Mouse (Mus musculus) hindbrain, embryonic 11.5 days (tissue): ENCODE measurements around the gene Adgrf5. TPM values are rescaled to one million over a fixed set of nuclear protein-coding genes. Genes with fewer than 3 reads are reported as not detected.
A peak's percentile ranks its signal among the peaks of the same experiment; 100 is the strongest.

Experiments used
- ATAC-seq: fragments of 200-750 bp; cut with Nextera tagmentation; 2 replicates; pipeline ENCODE4 v1.8.0; 2017; ENCODE audit warnings: mild to moderate bottlenecking, moderate TSS enrichment, moderate library complexity; ENCODE audit not compliant: low FRiP score
- DNase-seq: peaks from one replicate; pipeline ENCODE4 v3.0.0-alpha.2; 2015; ENCODE audit warnings: low spot score
- H3K27ac ChIP-seq: fragments of 300-500 bp; sonication (generic); 2 replicates; pipeline ENCODE4 v1.5.1; 2014; ENCODE audit warnings: mild to moderate bottlenecking, low read depth, low read length
- H3K27me3 ChIP-seq: fragments of 300-500 bp; sonication (generic); 2 replicates; pipeline ENCODE4 v1.6.1; 2014; ENCODE audit warnings: mild to moderate bottlenecking, low read length, moderate library complexity, mixed read lengths; ENCODE audit not compliant: control insufficient read depth, insufficient read depth
- H3K36me3 ChIP-seq: fragments of 300-500 bp; sonication (generic); 2 replicates; pipeline ENCODE4 v1.6.1; 2014; ENCODE audit warnings: mild to moderate bottlenecking, low read length, moderate library complexity, mixed read lengths; ENCODE audit not compliant: control insufficient read depth, insufficient read depth
- H3K4me1 ChIP-seq: fragments of 300-500 bp; sonication (generic); replicated peaks from 2 replicates; pipeline ENCODE4 v1.6.1; 2014; ENCODE audit warnings: low read length, mixed read lengths; ENCODE audit not compliant: control insufficient read depth, insufficient read depth
- H3K4me2 ChIP-seq: fragments of 300-500 bp; sonication (generic); replicated peaks from 2 replicates; pipeline ENCODE4 v1.6.1; 2014; ENCODE audit warnings: mild to moderate bottlenecking, low read depth, low read length
- H3K4me3 ChIP-seq: fragments of 300-500 bp; sonication (generic); 2 replicates; pipeline ENCODE4 v1.5.1; 2014; ENCODE audit warnings: low read depth, low read length
- H3K9ac ChIP-seq: fragments of 300-500 bp; sonication (generic); 2 replicates; pipeline ENCODE4 v1.6.1; 2014; ENCODE audit warnings: low read depth, low read length
- H3K9me3 ChIP-seq: fragments of 300-500 bp; sonication (generic); 2 replicates; pipeline ENCODE4 v1.6.1; 2016; ENCODE audit warnings: low read length; ENCODE audit not compliant: control insufficient read depth
- WGBS: fragments of 180-500 bp; shearing (Covaris S2); extraction: QIAGEN DNeasy Blood & Tissue Kit; methylation state at CpG from one replicate; pipeline ENCODE4 v1.1.7; 2014; 5-methylcytosine and 5-hydroxymethylcytosine counted together
- polyA plus RNA-seq: library from polyadenylated mRNA; unstranded; fragments of >200 nt; fragmentation: Nextera tagmentation; extraction: Ambion mirVana; gene quantifications from 2 replicates; pipeline ENCODE4 v1.2.1, GENCODE M21; 2014

The Adgrf5 gene
- polyA plus RNA-seq, 1 experiment from 2014 or later, result 6.8 TPM

DNA sequence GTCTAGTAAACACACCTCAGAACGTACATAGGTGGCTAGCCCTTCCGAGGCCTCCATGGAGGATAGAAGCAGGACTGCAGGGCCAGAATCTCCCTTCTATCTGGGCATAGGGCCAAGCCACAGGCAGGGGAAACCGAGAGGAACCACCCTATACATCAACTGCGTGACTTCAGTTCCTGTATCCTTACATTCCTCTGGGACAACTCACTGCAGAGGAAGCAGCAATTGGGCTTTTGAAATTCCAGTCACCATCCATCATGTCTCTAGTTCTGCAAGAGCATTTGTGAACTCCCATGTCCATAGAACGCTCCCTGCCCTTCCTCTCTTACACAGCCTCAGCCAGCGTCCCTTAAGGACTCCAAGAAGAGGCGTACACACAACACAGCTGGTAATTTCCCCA is 47.3 kb downstream of the Adgrf5 start:
- ATAC-seq (no peak), DNase-seq (no peak)
- no peak overlapping the region for H3K4me3 ChIP-seq
- no peaks in the 10 kb centered on the region for H3K27me3 ChIP-seq
- H3K27ac ChIP-seq, result no peak overlapping the region
- WGBS, result 87% methylated on average over 7 of the region's 7 CpGs
- H3K9me3 ChIP-seq, result no peaks in the 10 kb centered on the region
- no peaks in the 10 kb centered on the region for H3K4me1 ChIP-seq
- H3K4me2 ChIP-seq, result no peak overlapping the region
- no peaks in the 10 kb centered on the region for H3K36me3 ChIP-seq
- no peak overlapping the region for H3K9ac ChIP-seq

DNA sequence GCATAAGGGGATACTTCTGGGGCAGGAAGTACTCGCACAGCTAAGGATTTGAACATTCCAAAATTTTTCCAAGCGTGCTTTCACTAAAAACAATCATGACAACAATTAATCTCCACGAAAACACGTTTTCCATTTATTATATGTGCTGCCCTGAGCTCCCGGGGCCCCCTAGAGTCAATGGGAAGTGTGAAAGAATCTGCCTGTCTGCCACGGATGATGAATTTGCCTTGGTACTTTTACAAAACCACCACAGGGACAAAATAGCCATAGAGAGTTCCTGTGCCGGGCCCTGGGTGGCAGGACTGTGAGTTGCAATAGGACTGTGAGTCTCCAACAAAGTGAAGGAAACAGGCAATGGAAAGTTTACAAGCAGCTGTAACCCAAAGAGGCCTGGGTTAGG is 52.9 kb downstream of the Adgrf5 start:
- no peaks in the 10 kb centered on the region for H3K4me1 ChIP-seq
- H3K36me3 ChIP-seq, result no peaks in the 10 kb centered on the region
- WGBS, result 63% methylated on average over 7 of the region's 7 CpGs
- no peak overlapping the region for H3K27ac ChIP-seq
- H3K9ac ChIP-seq, result no peak overlapping the region
- H3K4me3 ChIP-seq, result no peak overlapping the region
- ATAC-seq (no peak), DNase-seq (no peak)
- H3K4me2 ChIP-seq, result no peak overlapping the region
- H3K27me3 ChIP-seq, result no peaks in the 10 kb centered on the region
- no peaks in the 10 kb centered on the region for H3K9me3 ChIP-seq

DNA sequence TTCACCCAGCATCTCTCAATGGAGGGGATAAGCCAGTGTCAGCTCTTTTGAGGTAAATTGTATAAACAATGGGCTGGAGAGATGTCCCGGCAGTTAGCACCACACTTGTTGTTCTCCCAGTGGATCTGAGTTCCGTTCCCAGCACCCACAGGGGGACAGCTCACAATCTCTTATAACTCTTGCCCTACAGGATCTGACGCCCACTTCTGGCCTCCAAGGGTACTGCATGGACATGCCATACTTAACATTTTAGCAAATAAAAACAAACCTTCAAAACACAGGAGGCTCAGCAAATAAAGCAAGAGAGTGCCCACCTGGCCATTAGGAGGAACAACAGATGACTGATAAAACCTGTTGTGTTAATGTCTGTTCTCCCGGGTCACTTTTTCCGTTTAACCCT is 59.0 kb downstream of the Adgrf5 start:
- Histone ChIP-seq H3K9ac (no peak overlapping the region), H3K4me2 (no peak overlapping the region), H3K4me3 (no peak overlapping the region), H3K36me3 (no peaks in the 10 kb centered on the region), H3K9me3 (no peaks in the 10 kb centered on the region), H3K27me3 (no peaks in the 10 kb centered on the region), H3K4me1 (no peaks in the 10 kb centered on the region), H3K27ac (no peak overlapping the region)
- ATAC-seq, result no peak
- whole genome bisulfite sequencing, result 91% methylated on average over 5 of the region's 5 CpGs
- no peak for DNase-seq

DNA sequence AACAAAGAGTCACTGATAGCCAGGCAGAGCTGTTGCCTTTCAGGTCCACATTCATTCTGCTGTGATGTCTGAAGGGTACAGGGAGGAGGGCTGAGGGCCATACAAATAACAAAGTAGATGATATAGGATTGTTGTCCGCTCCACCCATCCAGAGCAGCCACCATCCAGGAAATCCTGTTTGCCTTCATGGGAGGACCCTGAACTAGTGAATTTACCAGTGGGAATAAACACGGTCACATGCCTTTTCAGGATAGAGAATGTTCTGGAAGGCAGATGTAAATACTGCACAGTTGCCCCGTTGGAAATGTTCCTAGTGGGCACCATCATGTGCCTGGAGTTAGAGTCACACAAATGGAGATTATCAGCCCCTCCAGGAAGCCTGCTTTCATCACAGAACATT is 60.1 kb downstream of the Adgrf5 start:
- H3K9ac ChIP-seq, result no peak overlapping the region
- DNase-seq (no peak), ATAC-seq (no peak)

DNA sequence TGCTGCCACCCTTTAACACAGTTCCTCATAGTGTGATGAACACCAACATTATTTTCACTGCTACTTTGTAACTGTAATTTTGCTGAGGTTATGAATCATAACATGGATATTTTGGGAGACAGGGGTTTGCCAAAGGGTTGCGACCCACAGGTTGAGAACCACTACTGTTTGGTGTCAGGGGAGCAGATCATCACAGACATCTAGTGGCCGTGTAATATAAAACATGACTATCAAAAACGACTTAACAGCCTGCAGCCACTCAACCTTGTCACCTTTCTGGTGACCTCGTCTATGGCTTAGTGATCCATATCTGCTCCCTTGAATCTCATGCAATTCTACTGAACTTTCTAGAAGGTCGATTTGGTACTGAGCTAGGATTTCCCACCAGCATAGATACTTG is 63.7 kb downstream of the Adgrf5 start:
- Histone ChIP-seq H3K36me3 (no peaks in the 10 kb centered on the region), H3K27ac (no peak overlapping the region), H3K4me1 (no peaks in the 10 kb centered on the region), H3K4me3 (no peak overlapping the region), H3K9me3 (no peaks in the 10 kb centered on the region), H3K27me3 (no peaks in the 10 kb centered on the region), H3K9ac (no peak overlapping the region), H3K4me2 (no peak overlapping the region)
- 76% methylated on average over 5 of the region's 5 CpGs for WGBS
- no peak for DNase-seq
- no peak for ATAC-seq

More for the DNA sequence above, 60.1 kb downstream of the Adgrf5 start:
- Histone ChIP-seq H3K27me3 (no peaks in the 10 kb centered on the region), H3K9me3 (no peaks in the 10 kb centered on the region), H3K4me1 (no peaks in the 10 kb centered on the region), H3K36me3 (no peaks in the 10 kb centered on the region), H3K4me2 (no peak overlapping the region), H3K4me3 (no peak overlapping the region), H3K27ac (no peak overlapping the region)
- 87% methylated on average over 3 of the region's 3 CpGs for WGBS

DNA sequence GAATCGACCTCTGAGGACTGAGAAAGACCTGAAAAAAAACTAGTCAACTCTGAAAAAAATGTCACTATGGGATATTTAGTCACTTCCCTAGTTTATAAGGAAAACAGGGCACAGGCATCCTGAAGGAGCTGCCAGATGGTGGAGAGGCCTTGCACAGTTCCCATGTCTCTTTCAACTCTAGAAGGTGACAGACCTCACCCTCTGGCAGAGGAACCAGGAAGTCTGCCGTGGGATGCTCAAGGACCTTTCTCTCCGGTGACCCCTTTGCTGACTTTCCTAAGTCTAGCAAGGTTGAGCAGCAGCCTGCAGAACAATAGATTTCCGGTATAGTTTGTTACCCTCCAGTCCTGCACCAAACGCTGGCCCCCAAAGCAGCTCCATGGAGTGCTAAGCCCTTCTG is 71.4 kb downstream of the Adgrf5 start:
- H3K9me3 ChIP-seq, result no peaks in the 10 kb centered on the region
- H3K4me1 ChIP-seq, result no peaks in the 10 kb centered on the region

DNA sequence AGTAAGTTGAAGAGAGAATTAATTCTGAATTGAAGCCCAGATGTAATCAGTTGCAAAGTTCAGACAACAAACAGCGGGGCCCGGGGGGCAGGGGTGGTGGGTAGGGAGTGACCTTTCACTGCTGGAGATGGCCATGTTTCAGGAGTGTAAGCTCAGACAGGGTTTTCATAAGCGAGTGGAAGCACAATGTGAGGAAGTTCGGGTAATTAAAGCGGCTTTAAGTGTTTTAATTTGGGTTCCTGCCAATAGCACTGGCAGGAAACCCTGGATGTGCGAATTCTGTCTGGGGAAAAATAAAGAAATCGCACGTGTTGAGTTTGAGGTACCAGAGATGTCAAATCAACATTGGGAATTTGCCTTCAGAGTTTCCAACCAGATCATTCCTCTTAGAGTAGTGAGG is 74.2 kb downstream of the Adgrf5 start:
- Histone ChIP-seq H3K4me2 (no peak overlapping the region), H3K27ac (no peak overlapping the region), H3K36me3 (no peaks in the 10 kb centered on the region), H3K4me1 (no peaks in the 10 kb centered on the region), H3K27me3 (no peaks in the 10 kb centered on the region), H3K9me3 (no peaks in the 10 kb centered on the region), H3K4me3 (no peak overlapping the region), H3K9ac (no peak overlapping the region)
- ATAC-seq, result no peak
- WGBS, result 86% methylated on average over 8 of the region's 8 CpGs
- no peak for DNase-seq

More for the DNA sequence above, 71.4 kb downstream of the Adgrf5 start:
- Histone ChIP-seq H3K9ac (no peak overlapping the region), H3K36me3 (no peaks in the 10 kb centered on the region), H3K4me3 (no peak overlapping the region), H3K27ac (no peak overlapping the region), H3K27me3 (no peaks in the 10 kb centered on the region), H3K4me2 (no peak overlapping the region)
- DNase-seq, result no peak
- no peak for ATAC-seq
- WGBS, result 69% methylated on average over 5 of the region's 5 CpGs

DNA sequence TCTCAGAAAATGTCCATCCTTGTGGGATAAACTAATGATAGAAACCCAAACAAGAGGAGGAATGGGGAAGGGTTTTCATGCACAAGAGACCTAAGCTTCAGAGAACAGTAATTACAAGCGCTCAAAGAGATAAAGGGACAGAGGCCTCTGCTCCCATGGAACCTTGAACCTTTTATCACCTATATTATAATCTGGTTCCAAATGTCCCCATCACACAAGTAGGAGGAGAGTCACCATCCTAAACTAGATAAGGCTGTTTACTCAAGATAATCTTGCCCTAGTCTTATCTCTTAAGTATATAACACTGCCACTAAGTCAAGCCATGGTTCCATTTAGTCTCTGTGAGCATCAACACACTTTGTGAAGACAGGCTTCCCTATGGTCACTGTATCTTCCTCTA is 91.0 kb downstream of the Adgrf5 start:
- H3K9ac ChIP-seq, result no peak overlapping the region
- DNase-seq (no peak), ATAC-seq (no peak)

DNA sequence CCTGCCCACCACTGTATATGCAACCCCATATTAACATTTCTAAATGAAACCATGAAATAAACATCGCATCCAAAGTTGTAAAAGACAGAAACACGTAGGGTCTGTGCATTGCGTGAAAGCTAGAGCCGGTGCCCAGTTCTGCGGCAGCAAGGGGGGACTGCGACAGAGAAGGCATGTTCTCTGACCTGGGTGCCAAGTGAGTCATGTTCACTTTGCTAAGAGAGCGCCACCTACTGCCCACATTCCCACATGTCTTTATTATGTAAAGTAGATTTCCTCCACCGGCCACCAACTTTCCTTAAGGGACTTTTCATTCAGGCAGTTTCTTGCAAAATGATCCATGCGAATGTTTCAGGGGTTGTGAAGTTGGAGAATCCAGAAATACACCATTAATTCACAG is 98.3 kb downstream of the Adgrf5 start:
- Histone ChIP-seq H3K9ac (no peak overlapping the region), H3K27me3 (no peaks in the 10 kb centered on the region), H3K4me2 (no peak overlapping the region), H3K27ac (no peak overlapping the region), H3K9me3 (no peaks in the 10 kb centered on the region), H3K4me3 (no peak overlapping the region), H3K36me3 (no peaks in the 10 kb centered on the region), H3K4me1 (no peaks in the 10 kb centered on the region; the same call in 1 of the 2 replicates)
- ATAC-seq (0 out of 2 replicates have a peak, but pooled peaks have one; percentile 26), DNase-seq (peak; percentile 86)
- 16% methylated on average over 9 of the region's 9 CpGs for WGBS

More for the DNA sequence above, 91.0 kb downstream of the Adgrf5 start:
- Histone ChIP-seq H3K36me3 (no peaks in the 10 kb centered on the region), H3K4me2 (no peak overlapping the region), H3K9me3 (no peaks in the 10 kb centered on the region), H3K4me3 (no peak overlapping the region), H3K4me1 (no peaks in the 10 kb centered on the region), H3K27ac (no peak overlapping the region), H3K27me3 (no peaks in the 10 kb centered on the region)
- WGBS, result 89% methylated on average over 1 of the region's 1 CpGs
